Mouse (Mus musculus): ENCODE results near the gene Zfp319. TPM values are rescaled to one million over a fixed set of nuclear protein-coding genes. Genes with fewer than 3 reads are reported as not detected.

Gene Zfp319
- 7.8 TPM for polyA plus RNA-seq (2015; fragmentation: Illumina TruSeq; extraction: RNeasy Lipid Tissue Mini Kit (QIAGEN cat#74804); ENCODE audit: low read depth, low replicate concordance)

GRCm38 (mm10) chr8:95331720-95332436 is at the start of gene Zfp319, which contains the start of gene Usb1:
Gene Zfp319 (minus strand): TSS chr8:95331950.
Gene Usb1 (plus strand): TSS chr8:95332284.

GRCm38 (mm10) chr8:95352151-95352870 is 20.6 kb upstream of the Zfp319 start, which contains the start of gene Mmp15:
Gene Mmp15 (plus strand): TSS chr8:95352268.

GRCm38 (mm10) chr8:95310342-95310970 is 21.3 kb downstream of the Zfp319 start, which contains the start of gene Tepp:
Gene Tepp (plus strand): TSS chr8:95310566.

GRCm38 (mm10) chr8:95306431-95306830 is 25.3 kb downstream of the Zfp319 start, which contains the start of gene Cngb1:
Gene Cngb1 (minus strand): TSS chr8:95306585.

Other genes starting within 250 kb of the Zfp319 start
- 34.2 TPM for gene Kifc3, start 129.1 kb downstream of the Zfp319 start, polyA plus RNA-seq (2015; fragmentation: Illumina TruSeq; extraction: RNeasy Lipid Tissue Mini Kit (QIAGEN cat#74804); ENCODE audit: low read depth, low replicate concordance)
- 0.21 TPM for gene Cngb1, start 25.4 kb downstream of the Zfp319 start, polyA plus RNA-seq (2015; fragmentation: Illumina TruSeq; extraction: RNeasy Lipid Tissue Mini Kit (QIAGEN cat#74804); ENCODE audit: low read depth, low replicate concordance)
- not detected for gene Tepp, start 21.4 kb downstream of the Zfp319 start, polyA plus RNA-seq (2015; fragmentation: Illumina TruSeq; extraction: RNeasy Lipid Tissue Mini Kit (QIAGEN cat#74804); ENCODE audit: low read depth, low replicate concordance)
- gene Usb1, start 334 bp upstream of the Zfp319 start, polyA plus RNA-seq (2015; fragmentation: Illumina TruSeq; extraction: RNeasy Lipid Tissue Mini Kit (QIAGEN cat#74804); ENCODE audit: low read depth, low replicate concordance), result 10.5 TPM
- gene Mmp15, start 20.3 kb upstream of the Zfp319 start, polyA plus RNA-seq (2015; fragmentation: Illumina TruSeq; extraction: RNeasy Lipid Tissue Mini Kit (QIAGEN cat#74804); ENCODE audit: low read depth, low replicate concordance), result 9.5 TPM
- 77.2 TPM for gene Cfap20, start 102.9 kb upstream of the Zfp319 start, polyA plus RNA-seq (2015; fragmentation: Illumina TruSeq; extraction: RNeasy Lipid Tissue Mini Kit (QIAGEN cat#74804); ENCODE audit: low read depth, low replicate concordance)
- 79.1 TPM for gene Csnk2a2, start 158.1 kb upstream of the Zfp319 start, polyA plus RNA-seq (2015; fragmentation: Illumina TruSeq; extraction: RNeasy Lipid Tissue Mini Kit (QIAGEN cat#74804); ENCODE audit: low read depth, low replicate concordance)
- gene Ccdc113, start 202.1 kb upstream of the Zfp319 start, polyA plus RNA-seq (2015; fragmentation: Illumina TruSeq; extraction: RNeasy Lipid Tissue Mini Kit (QIAGEN cat#74804); ENCODE audit: low read depth, low replicate concordance), result 4.7 TPM
- gene Prss54, start 244.4 kb upstream of the Zfp319 start, polyA plus RNA-seq (2015; fragmentation: Illumina TruSeq; extraction: RNeasy Lipid Tissue Mini Kit (QIAGEN cat#74804); ENCODE audit: low read depth, low replicate concordance), result not detected